Mouse (Mus musculus): ENCODE measurements around the gene Oxct1. TPM values are rescaled to one million over a fixed set of nuclear protein-coding genes. Genes with fewer than 3 reads are reported as not detected.

Gene Oxct1
- polyA plus RNA-seq, 1 experiment from 2014 or later: 200 TPM

- no peak overlapping the region for H3K27ac ChIP-seq
- no peaks in the 10 kb centered on the region for H3K4me1 ChIP-seq
- 48% methylated on average over 7 of the region's 7 CpGs for WGBS
- ATAC-seq (ENCODE audit: low FRiP score): peak; percentile 61; the same call in 1 of the 2 replicates
- no peaks in the 10 kb centered on the region for H3K9me3 ChIP-seq (replicated peaks)
- no peak overlapping the region for H3K4me2 ChIP-seq (replicated peaks)
- no peak overlapping the region for H3K9ac ChIP-seq
- no peaks in the 10 kb centered on the region for H3K27me3 ChIP-seq
- peaks cover 8% of the 10 kb centered on the region; the same call in 1 of the 2 replicates for H3K36me3 ChIP-seq
- no peak overlapping the region for H3K4me3 ChIP-seq
Measured at GRCm38 (mm10) chr15:4087914-4088313, 61.7 kb downstream of the Oxct1 start.

GRCm38 (mm10) chr15:4090601-4091000, 64.4 kb downstream of the Oxct1 start:
- Histone ChIP-seq H3K4me1 (no peaks in the 10 kb centered on the region), H3K4me3 (no peak overlapping the region), H3K27me3 (no peaks in the 10 kb centered on the region), H3K9ac (no peak overlapping the region), H3K36me3 (peaks cover 10% of the 10 kb centered on the region), H3K4me2 (replicated peaks) (no peak overlapping the region), H3K9me3 (replicated peaks) (no peaks in the 10 kb centered on the region), H3K27ac (no peak overlapping the region)
- WGBS: 70% methylated on average over 3 of the region's 3 CpGs
- ATAC-seq (ENCODE audit: low FRiP score): no peak

- no peak for ATAC-seq (ENCODE audit: low FRiP score)
- no peaks in the 10 kb centered on the region for H3K9me3 ChIP-seq (replicated peaks)
- H3K36me3 ChIP-seq: peaks cover 17% of the 10 kb centered on the region
- 89% methylated on average over 2 of the region's 2 CpGs for WGBS
- H3K4me1 ChIP-seq: no peaks in the 10 kb centered on the region
- no peak overlapping the region for H3K4me3 ChIP-seq
- H3K9ac ChIP-seq: no peak overlapping the region
- H3K27me3 ChIP-seq: no peaks in the 10 kb centered on the region
- H3K4me2 ChIP-seq (replicated peaks): no peak overlapping the region
- H3K27ac ChIP-seq: no peak overlapping the region
Measured at GRCm38 (mm10) chr15:4092586-4092985, 66.4 kb downstream of the Oxct1 start.

GRCm38 (mm10) chr15:4100341-4100921, 74.2 kb downstream of the Oxct1 start:
- H3K4me2 ChIP-seq (replicated peaks): no peak overlapping the region
- no peak for ATAC-seq (ENCODE audit: low FRiP score)
- WGBS: 90% methylated on average over 10 of the region's 10 CpGs
- no peaks in the 10 kb centered on the region for H3K4me1 ChIP-seq
- no peak overlapping the region for H3K4me3 ChIP-seq
- peaks cover 31% of the 10 kb centered on the region for H3K36me3 ChIP-seq
- H3K27me3 ChIP-seq: no peaks in the 10 kb centered on the region
- H3K27ac ChIP-seq: no peak overlapping the region
- no peak overlapping the region for H3K9ac ChIP-seq
- H3K9me3 ChIP-seq (replicated peaks): no peaks in the 10 kb centered on the region

DNA sequence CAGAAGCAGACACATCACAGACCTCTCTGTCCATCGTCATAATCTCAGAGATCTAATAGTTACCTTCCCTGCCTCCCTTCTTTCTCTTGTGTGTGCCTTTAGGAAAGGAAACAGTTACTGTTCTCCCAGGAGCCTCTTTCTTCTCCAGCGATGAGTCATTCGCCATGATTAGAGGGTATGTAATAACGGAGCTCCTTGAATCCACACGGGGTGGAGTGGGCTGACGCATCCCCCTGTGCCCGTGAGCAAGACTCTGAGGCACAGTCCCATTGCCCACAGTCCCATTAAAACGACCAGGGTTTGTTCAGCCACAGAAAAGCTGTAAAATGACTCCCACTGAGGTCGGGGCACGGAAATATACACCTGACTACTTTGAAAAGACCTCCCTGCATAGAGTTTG, 74.8 kb downstream of the Oxct1 start:
- Histone ChIP-seq H3K27me3 (no peaks in the 10 kb centered on the region), H3K9me3 (replicated peaks) (no peaks in the 10 kb centered on the region), H3K36me3 (peaks cover 29% of the 10 kb centered on the region), H3K9ac (no peak overlapping the region), H3K4me2 (replicated peaks) (no peak overlapping the region), H3K27ac (no peak overlapping the region), H3K4me1 (no peaks in the 10 kb centered on the region), H3K4me3 (no peak overlapping the region)
- no peak for ATAC-seq (ENCODE audit: low FRiP score)
- 85% methylated on average over 10 of the region's 10 CpGs for WGBS

DNA sequence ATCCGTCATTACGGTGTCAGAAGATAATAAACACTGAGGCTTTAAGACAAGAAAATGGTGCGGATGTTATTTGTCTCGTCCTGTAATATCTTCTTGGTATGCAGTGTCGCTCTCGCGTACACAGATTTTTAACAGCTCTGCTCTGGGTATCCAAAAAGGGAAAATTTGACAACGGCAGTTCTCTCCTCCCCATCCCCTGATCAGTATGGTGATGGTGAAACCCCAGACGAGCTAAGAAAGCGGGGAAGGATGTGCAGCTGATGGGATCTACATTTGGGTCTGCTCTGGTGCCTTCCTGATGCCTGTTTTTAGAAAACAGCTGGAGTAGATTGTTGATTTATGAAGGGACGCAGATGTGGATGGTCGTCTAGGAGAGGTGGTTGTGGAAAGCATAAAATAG, 78.1 kb downstream of the Oxct1 start:
- Histone ChIP-seq H3K4me1 (no peaks in the 10 kb centered on the region), H3K27me3 (no peaks in the 10 kb centered on the region), H3K36me3 (peaks cover 16% of the 10 kb centered on the region), H3K9ac (no peak overlapping the region), H3K4me2 (replicated peaks) (no peak overlapping the region), H3K9me3 (replicated peaks) (no peaks in the 10 kb centered on the region), H3K4me3 (no peak overlapping the region), H3K27ac (no peak overlapping the region)
- ATAC-seq (ENCODE audit: low FRiP score): no peak
- 85% methylated on average over 12 of the region's 12 CpGs for WGBS

DNA sequence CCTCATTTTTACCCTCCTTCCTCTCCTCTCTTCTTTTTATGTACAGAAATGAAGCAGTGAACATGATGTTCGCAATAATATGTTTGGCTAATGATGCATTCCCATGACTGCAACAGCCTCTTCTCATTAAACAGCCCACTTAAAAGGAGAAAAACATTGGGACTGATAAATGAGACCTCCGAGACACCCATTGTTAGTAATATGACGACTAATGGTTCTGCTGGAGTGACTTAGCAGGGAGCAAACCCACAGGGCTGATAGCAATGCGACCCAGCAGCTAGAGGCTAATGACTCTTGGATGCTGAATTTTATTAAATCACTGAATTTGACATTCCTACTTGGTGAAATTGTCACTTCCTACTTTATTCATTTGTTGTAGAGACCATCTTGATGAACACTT, 79.3 kb downstream of the Oxct1 start:
- no peaks in the 10 kb centered on the region for H3K9me3 ChIP-seq (replicated peaks)
- H3K4me2 ChIP-seq (replicated peaks): no peak overlapping the region
- peak; percentile 70; the same call in 1 of the 2 replicates for ATAC-seq (ENCODE audit: low FRiP score)
- H3K27ac ChIP-seq: no peak overlapping the region
- H3K4me1 ChIP-seq: no peaks in the 10 kb centered on the region
- H3K9ac ChIP-seq: no peak overlapping the region
- H3K4me3 ChIP-seq: no peak overlapping the region
- no peaks in the 10 kb centered on the region for H3K27me3 ChIP-seq
- 58% methylated on average over 4 of the region's 4 CpGs for WGBS
- peaks cover 14% of the 10 kb centered on the region for H3K36me3 ChIP-seq

- H3K27me3 ChIP-seq: no peaks in the 10 kb centered on the region
- ATAC-seq (ENCODE audit: low FRiP score): no peak
- H3K36me3 ChIP-seq: no peaks in the 10 kb centered on the region
- WGBS: 92% methylated on average over 6 of the region's 6 CpGs
- no peaks in the 10 kb centered on the region for H3K9me3 ChIP-seq (replicated peaks)
- no peaks in the 10 kb centered on the region for H3K4me1 ChIP-seq
- no peak overlapping the region for H3K9ac ChIP-seq
- no peak overlapping the region for H3K4me3 ChIP-seq
- H3K27ac ChIP-seq: no peak overlapping the region
- H3K4me2 ChIP-seq (replicated peaks): no peak overlapping the region
Measured at GRCm38 (mm10) chr15:4119962-4120361, 93.8 kb downstream of the Oxct1 start.

GRCm38 (mm10) chr15:4124648-4125047, 98.5 kb downstream of the Oxct1 start:
- no peaks in the 10 kb centered on the region for H3K4me1 ChIP-seq
- H3K4me2 ChIP-seq (replicated peaks): no peak overlapping the region
- 74% methylated on average over 3 of the region's 3 CpGs for WGBS
- H3K9me3 ChIP-seq (replicated peaks): no peaks in the 10 kb centered on the region
- ATAC-seq (ENCODE audit: low FRiP score): no peak
- H3K27me3 ChIP-seq: no peaks in the 10 kb centered on the region
- peaks cover 10% of the 10 kb centered on the region for H3K36me3 ChIP-seq
- no peak overlapping the region for H3K9ac ChIP-seq
- H3K27ac ChIP-seq: no peak overlapping the region
- H3K4me3 ChIP-seq: no peak overlapping the region

DNA sequence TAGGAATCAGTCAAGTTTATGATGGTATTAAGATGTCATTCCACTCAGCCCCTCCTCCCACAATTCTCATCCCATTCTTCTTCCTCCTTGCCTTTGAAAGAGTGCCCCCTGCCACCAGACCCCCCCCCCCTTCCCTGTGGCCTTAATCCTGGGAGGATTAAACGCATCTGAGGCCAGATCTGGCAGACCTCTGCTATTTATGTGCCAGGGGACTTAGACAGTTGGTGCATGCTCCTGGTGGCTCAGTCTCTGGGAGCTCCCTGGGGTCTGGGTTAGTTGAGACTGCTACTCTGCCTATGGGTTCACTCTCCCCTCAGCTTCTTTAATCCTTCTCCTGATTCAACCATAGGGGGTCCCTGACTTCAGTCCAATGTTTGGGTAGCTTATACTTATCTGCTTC, 112.3 kb downstream of the Oxct1 start:
- H3K9me3 ChIP-seq (replicated peaks): no peaks in the 10 kb centered on the region
- H3K4me1 ChIP-seq: no peaks in the 10 kb centered on the region
- no peak overlapping the region for H3K27ac ChIP-seq
- no peak overlapping the region for H3K9ac ChIP-seq
- no peak overlapping the region for H3K4me3 ChIP-seq
- 0 out of 2 replicates have a peak, but pooled peaks cover 2% of the 10 kb centered on the region for H3K36me3 ChIP-seq
- no peak overlapping the region for H3K4me2 ChIP-seq (replicated peaks)
- no peak for ATAC-seq (ENCODE audit: low FRiP score)
- no peaks in the 10 kb centered on the region for H3K27me3 ChIP-seq
- 21% methylated on average over 1 of the region's 1 CpGs for WGBS

GRCm38 (mm10) chr15:4139516-4139915, 113.3 kb downstream of the Oxct1 start:
- Histone ChIP-seq H3K4me1 (no peaks in the 10 kb centered on the region), H3K4me3 (no peak overlapping the region), H3K9ac (no peak overlapping the region), H3K27me3 (no peaks in the 10 kb centered on the region), H3K36me3 (0 out of 2 replicates have a peak, but pooled peaks cover 2% of the 10 kb centered on the region), H3K27ac (no peak overlapping the region), H3K9me3 (replicated peaks) (no peaks in the 10 kb centered on the region), H3K4me2 (replicated peaks) (no peak overlapping the region)
- 90% methylated on average over 12 of the region's 12 CpGs for WGBS
- no peak for ATAC-seq (ENCODE audit: low FRiP score)

- Histone ChIP-seq H3K27ac (no peak overlapping the region), H3K9me3 (replicated peaks) (no peaks in the 10 kb centered on the region), H3K4me1 (no peaks in the 10 kb centered on the region), H3K4me3 (no peak overlapping the region), H3K27me3 (no peaks in the 10 kb centered on the region), H3K9ac (no peak overlapping the region), H3K4me2 (replicated peaks) (no peak overlapping the region), H3K36me3 (peaks cover 4% of the 10 kb centered on the region; the same call in 1 of the 2 replicates)
- no peak for ATAC-seq (ENCODE audit: low FRiP score)
- WGBS: 91% methylated on average over 5 of the region's 5 CpGs
Measured at GRCm38 (mm10) chr15:4145352-4145751, 119.2 kb downstream of the Oxct1 start.

- Histone ChIP-seq H3K27ac (no peak overlapping the region), H3K27me3 (no peaks in the 10 kb centered on the region), H3K4me3 (no peak overlapping the region), H3K36me3 (peaks cover 4% of the 10 kb centered on the region; the same call in 1 of the 2 replicates), H3K9me3 (replicated peaks) (no peaks in the 10 kb centered on the region), H3K4me2 (replicated peaks) (no peak overlapping the region), H3K4me1 (no peaks in the 10 kb centered on the region), H3K9ac (no peak overlapping the region)
- 91% methylated on average over 2 of the region's 2 CpGs for WGBS
- ATAC-seq (ENCODE audit: low FRiP score): no peak
Measured at GRCm38 (mm10) chr15:4147700-4148099, 121.5 kb downstream of the Oxct1 start.

Data from hindbrain, embryonic 12.5 days (tissue).